In genomic region chr9:32492753-32493152, GRCm38 (mm10) we compare ENCODE assay signal across 30 mouse cellular contexts. TPM values are rescaled to one million over a fixed set of nuclear protein-coding genes. Genes with fewer than 3 reads are reported as not detected.
"Had no signal": no experiment of that assay in that cellular context is flagged by ENCODE, and none has a peak within 500 bp of the region (broad histone marks: within the 10 kb centered on the region; RNA-seq: fewer than 3 reads in every experiment).

No protein-coding gene starts in this region.

- H3K4me3 ChIP-seq: left cerebral cortex, adult 2 months; limb, embryonic 12.5 days; limb, embryonic 13.5 days; limb, embryonic 15.5 days; liver, embryonic 12.5 days; liver, embryonic 13.5 days; liver, embryonic 15.5 days; lung, embryonic 15.5 days; megakaryocyte, embryonic 14.5 days; midbrain, embryonic 10.5 days; midbrain, embryonic 12.5 days; midbrain, embryonic 13.5 days; midbrain, embryonic 15.5 days; myocyte had no signal

- H3K27me3 ChIP-seq: limb, embryonic 12.5 days; limb, embryonic 13.5 days; limb, embryonic 15.5 days; liver, embryonic 12.5 days; liver, embryonic 13.5 days; liver, embryonic 15.5 days; lung, embryonic 15.5 days; megakaryocyte, embryonic 14.5 days; midbrain, embryonic 12.5 days; midbrain, embryonic 13.5 days; midbrain, embryonic 15.5 days had no signal

- ATAC-seq: liver, embryonic 12.5 days; liver, postnatal 0 days; lung, postnatal 0 days; midbrain, embryonic 13.5 days; midbrain, embryonic 15.5 days; midbrain, embryonic 16.5 days had no signal

- H3K27ac ChIP-seq: left cerebral cortex, adult 2 months; limb, embryonic 12.5 days; limb, embryonic 13.5 days; limb, embryonic 15.5 days; liver, embryonic 12.5 days; liver, embryonic 13.5 days; liver, embryonic 14.5 days; liver, embryonic 15.5 days; lung, embryonic 15.5 days; macrophage; midbrain, embryonic 10.5 days; midbrain, embryonic 12.5 days; midbrain, embryonic 13.5 days; midbrain, embryonic 15.5 days had no signal

- H3K9ac ChIP-seq: limb, embryonic 12.5 days; limb, embryonic 13.5 days; limb, embryonic 15.5 days; liver, embryonic 12.5 days; liver, embryonic 13.5 days; liver, embryonic 14.5 days; liver, embryonic 15.5 days; liver, postnatal 0 days; lung, embryonic 14.5 days; lung, embryonic 15.5 days; midbrain, embryonic 12.5 days; midbrain, embryonic 13.5 days; midbrain, embryonic 15.5 days had no signal

- H3K36me3 ChIP-seq: limb, embryonic 13.5 days; limb, embryonic 15.5 days; liver, embryonic 12.5 days; liver, embryonic 13.5 days; liver, embryonic 15.5 days; lung, embryonic 15.5 days; midbrain, embryonic 10.5 days; midbrain, embryonic 12.5 days; midbrain, embryonic 13.5 days; midbrain, embryonic 15.5 days had no signal

- H3K4me2 ChIP-seq: limb, embryonic 12.5 days; limb, embryonic 13.5 days; limb, embryonic 15.5 days; liver, embryonic 11.5 days; liver, embryonic 12.5 days; liver, embryonic 13.5 days; liver, embryonic 15.5 days; lung, embryonic 14.5 days; lung, embryonic 15.5 days; midbrain, embryonic 11.5 days; midbrain, embryonic 12.5 days; midbrain, embryonic 13.5 days; midbrain, embryonic 15.5 days had no signal

- H3K9me3 ChIP-seq: limb, embryonic 12.5 days; limb, embryonic 13.5 days; limb, embryonic 15.5 days; liver, embryonic 12.5 days; liver, embryonic 13.5 days; liver, embryonic 15.5 days; lung, embryonic 15.5 days; megakaryocyte, embryonic 14.5 days; midbrain, embryonic 10.5 days; midbrain, embryonic 12.5 days; midbrain, embryonic 13.5 days; midbrain, embryonic 15.5 days had no signal

- DNase-seq: left cerebral cortex, postnatal 4 days; liver; liver, embryonic 13.5 days; liver, postnatal 0 days; lung, adult 18-20 months; lung, adult 2 months; lung, embryonic 14.5 days; lung, postnatal 10 days; lung, postnatal 14 days; lung, postnatal 36 days; lung, postnatal 4 days had no signal

RNA-seq across cellular contexts. Expression of gene Fli1, which starts 49.9 kb away (rescaled TPM):
- polyA plus RNA-seq: myocyte had no signal
